Mouse (Mus musculus): ENCODE data around the gene Mgst2.

- TF ChIP-seq NRF1 (IDR thresholded peaks at IDR 0.05; ENCODE audit: insufficient read depth, low read depth, low read length, poor library complexity, severe bottlenecking): no peak
- no peak for TF ChIP-seq HCFC1 (IDR thresholded peaks at IDR 0.05; ENCODE audit: low read depth, low read length)
These were observed 43.3 kb downstream of the Mgst2 start for GRCm38 (mm10) chr3:51703478-51703877.
